Mouse (Mus musculus): ENCODE results near the gene Otulinl. TPM values are rescaled to one million over a fixed set of nuclear protein-coding genes. Genes with fewer than 3 reads are reported as not detected.

The Otulinl gene
- polyA plus RNA-seq, 1 experiment from 2014 or later: 9.1 TPM

DNA sequence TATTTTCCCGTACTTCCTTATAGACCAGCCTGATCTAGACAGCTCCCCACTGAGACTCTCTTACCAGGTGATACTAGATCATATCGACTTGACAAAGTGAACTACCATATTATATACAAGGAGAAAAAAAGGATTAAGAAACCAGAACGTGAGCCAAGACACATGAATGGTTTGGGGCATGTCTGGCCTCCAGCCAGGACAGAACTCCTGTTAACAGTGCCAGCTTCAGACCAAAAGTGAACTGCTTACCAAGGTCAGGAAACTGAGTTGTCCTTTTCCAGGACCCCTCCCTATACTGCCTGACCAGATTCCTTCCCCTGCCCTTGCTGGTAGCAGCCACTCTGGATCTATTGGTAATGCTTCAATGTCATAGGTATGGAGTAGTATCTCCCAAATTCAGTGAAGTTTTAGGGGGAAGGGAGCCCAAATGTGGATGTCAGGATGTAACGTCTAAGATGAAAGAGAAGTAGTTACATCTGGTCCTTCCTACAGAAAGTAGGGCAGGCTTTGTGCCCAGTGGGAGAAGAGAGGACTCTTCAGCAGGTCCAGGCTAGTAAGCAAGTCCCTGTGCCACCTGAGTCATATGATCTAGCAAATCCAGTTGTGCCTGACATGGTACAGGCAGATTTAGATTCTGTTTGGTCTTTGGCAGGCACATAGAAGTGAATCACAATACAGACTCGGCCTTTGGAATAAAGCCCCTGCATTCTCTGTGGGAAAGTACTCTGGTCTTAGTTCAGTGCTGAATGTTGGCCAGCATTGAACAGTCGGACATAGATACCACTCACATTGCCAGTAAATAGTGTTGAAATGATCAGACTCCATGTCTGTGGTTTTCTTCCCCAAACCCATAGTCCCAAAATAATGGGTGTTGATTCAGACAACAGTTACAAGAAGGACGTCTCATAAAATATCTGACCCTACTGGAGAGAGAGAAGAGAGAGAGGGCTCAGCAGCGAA, 47.2 kb downstream of the Otulinl start:
- Histone ChIP-seq H3K36me3 (ENCODE audit: control insufficient read depth, insufficient read depth, low read length) (no peaks in the 10 kb centered on the region), H3K4me1 (ENCODE audit: control insufficient read depth, insufficient read depth, low read length) (peaks cover 6% of the 10 kb centered on the region), H3K27me3 (ENCODE audit: control insufficient read depth, insufficient read depth, low read length) (no peaks in the 10 kb centered on the region), H3K4me3 (ENCODE audit: low read depth, low read length) (no peak overlapping the region), H3K4me2 (ENCODE audit: low read depth, severe bottlenecking) (no peak overlapping the region), H3K27ac (replicated peaks; ENCODE audit: low read depth, low read length) (no peak overlapping the region), H3K9ac (ENCODE audit: low read length) (no peak overlapping the region), H3K9me3 (ENCODE audit: control insufficient read depth, low read length) (no peaks in the 10 kb centered on the region)
- DNase-seq (ENCODE audit: low spot score) (no peak), ATAC-seq (ENCODE audit: insufficient number of reproducible peaks, low FRiP score, low TSS enrichment, low read depth) (no peak)
- 86% methylated on average over 8 of the region's 8 CpGs for WGBS

- Histone ChIP-seq H3K4me1 (ENCODE audit: control insufficient read depth, insufficient read depth, low read length) (peaks cover 6% of the 10 kb centered on the region), H3K9ac (ENCODE audit: low read length) (peak within 1 kb of the TSS; percentile 76), H3K9me3 (ENCODE audit: control insufficient read depth, low read length) (no peaks in the 10 kb centered on the region), H3K4me3 (ENCODE audit: low read depth, low read length) (peak within 1 kb of the TSS; percentile 71), H3K36me3 (ENCODE audit: control insufficient read depth, insufficient read depth, low read length) (no peaks in the 10 kb centered on the region), H3K27me3 (ENCODE audit: control insufficient read depth, insufficient read depth, low read length) (no peaks in the 10 kb centered on the region), H3K27ac (replicated peaks; ENCODE audit: low read depth, low read length) (0 out of 2 replicates have a peak within 1 kb of the TSS, but pooled peaks have one; percentile 62), H3K4me2 (ENCODE audit: low read depth, severe bottlenecking) (peak within 1 kb of the TSS; percentile 81)
- ATAC-seq (ENCODE audit: insufficient number of reproducible peaks, low FRiP score, low TSS enrichment, low read depth) (peak; percentile 96), DNase-seq (ENCODE audit: low spot score) (peak; percentile 99)
- WGBS: 5% methylated on average over 56 of the region's 56 CpGs
Measured at GRCm38 (mm10) chr15:27630601-27631383, 50.6 kb downstream of the Otulinl start, which contains the start of gene Otulin. TSS of gene Otulin (minus strand) at chr15:27630693.

GRCm38 (mm10) chr15:27629800-27630600, 51.4 kb downstream of the Otulinl start:
- WGBS: 3% methylated on average over 50 of the region's 53 CpGs
- H3K9me3 ChIP-seq (ENCODE audit: control insufficient read depth, low read length): no peaks in the 10 kb centered on the region
- H3K4me1 ChIP-seq (ENCODE audit: control insufficient read depth, insufficient read depth, low read length): peaks cover 6% of the 10 kb centered on the region
- H3K27ac ChIP-seq (replicated peaks; ENCODE audit: low read depth, low read length): no peak overlapping the region
- ATAC-seq (ENCODE audit: insufficient number of reproducible peaks, low FRiP score, low TSS enrichment, low read depth): peak; percentile 72
- H3K36me3 ChIP-seq (ENCODE audit: control insufficient read depth, insufficient read depth, low read length): no peaks in the 10 kb centered on the region
- no peaks in the 10 kb centered on the region for H3K27me3 ChIP-seq (ENCODE audit: control insufficient read depth, insufficient read depth, low read length)
- H3K9ac ChIP-seq (ENCODE audit: low read length): peak overlapping the region; percentile 76
- DNase-seq (ENCODE audit: low spot score): peak; percentile 26
- H3K4me2 ChIP-seq (ENCODE audit: low read depth, severe bottlenecking): peak overlapping the region; percentile 81
- peak overlapping the region; percentile 71 for H3K4me3 ChIP-seq (ENCODE audit: low read depth, low read length)

- no peak overlapping the region for H3K9ac ChIP-seq (ENCODE audit: low read length)
- H3K4me1 ChIP-seq (ENCODE audit: control insufficient read depth, insufficient read depth, low read length): peaks cover 6% of the 10 kb centered on the region
- WGBS: 80% methylated on average over 4 of the region's 4 CpGs
- H3K9me3 ChIP-seq (ENCODE audit: control insufficient read depth, low read length): no peaks in the 10 kb centered on the region
- H3K27me3 ChIP-seq (ENCODE audit: control insufficient read depth, insufficient read depth, low read length): no peaks in the 10 kb centered on the region
- no peaks in the 10 kb centered on the region for H3K36me3 ChIP-seq (ENCODE audit: control insufficient read depth, insufficient read depth, low read length)
- H3K4me2 ChIP-seq (ENCODE audit: low read depth, severe bottlenecking): no peak overlapping the region
- H3K4me3 ChIP-seq (ENCODE audit: low read depth, low read length): no peak overlapping the region
- ATAC-seq (ENCODE audit: insufficient number of reproducible peaks, low FRiP score, low TSS enrichment, low read depth): no peak
- no peak overlapping the region for H3K27ac ChIP-seq (replicated peaks; ENCODE audit: low read depth, low read length)
- no peak for DNase-seq (ENCODE audit: low spot score)
Measured at GRCm38 (mm10) chr15:27629046-27629445, 52.3 kb downstream of the Otulinl start.

DNA sequence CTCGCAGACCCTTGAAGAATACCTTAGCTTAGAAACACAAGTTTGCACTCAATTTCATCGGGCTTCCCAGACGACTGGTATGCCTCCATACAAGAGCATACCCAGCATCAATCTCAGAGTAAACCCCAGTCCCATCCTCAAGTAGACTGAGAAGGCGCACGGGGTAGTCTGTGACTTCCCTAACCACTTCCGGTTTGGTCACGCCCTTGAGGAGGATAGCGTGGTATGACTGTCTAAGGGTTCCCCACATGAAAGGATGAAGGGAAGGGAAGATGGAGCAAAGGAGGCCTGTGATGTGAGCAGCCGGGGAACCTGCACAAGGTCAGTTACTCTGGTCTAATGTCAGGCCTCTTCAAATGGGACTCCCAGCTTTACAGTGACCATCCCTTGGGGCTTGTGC, 53.6 kb downstream of the Otulinl start:
- no peaks in the 10 kb centered on the region for H3K9me3 ChIP-seq (ENCODE audit: control insufficient read depth, low read length)
- H3K27me3 ChIP-seq (ENCODE audit: control insufficient read depth, insufficient read depth, low read length): no peaks in the 10 kb centered on the region
- H3K4me3 ChIP-seq (ENCODE audit: low read depth, low read length): no peak overlapping the region
- H3K4me1 ChIP-seq (ENCODE audit: control insufficient read depth, insufficient read depth, low read length): peaks cover 6% of the 10 kb centered on the region
- no peaks in the 10 kb centered on the region for H3K36me3 ChIP-seq (ENCODE audit: control insufficient read depth, insufficient read depth, low read length)
- no peak overlapping the region for H3K27ac ChIP-seq (replicated peaks; ENCODE audit: low read depth, low read length)
- H3K9ac ChIP-seq (ENCODE audit: low read length): no peak overlapping the region
- WGBS: 95% methylated on average over 9 of the region's 9 CpGs
- DNase-seq (ENCODE audit: low spot score) (no peak), ATAC-seq (ENCODE audit: insufficient number of reproducible peaks, low FRiP score, low TSS enrichment, low read depth) (no peak)
- H3K4me2 ChIP-seq (ENCODE audit: low read depth, severe bottlenecking): no peak overlapping the region

- H3K4me2 ChIP-seq (ENCODE audit: low read depth, severe bottlenecking): no peak overlapping the region
Measured at GRCm38 (mm10) chr15:27626314-27626713, 55.1 kb downstream of the Otulinl start.

GRCm38 (mm10) chr15:27625890-27626255, 55.5 kb downstream of the Otulinl start:
- H3K27me3 ChIP-seq (ENCODE audit: control insufficient read depth, insufficient read depth, low read length): no peaks in the 10 kb centered on the region
- no peaks in the 10 kb centered on the region for H3K9me3 ChIP-seq (ENCODE audit: control insufficient read depth, low read length)
- no peak overlapping the region for H3K9ac ChIP-seq (ENCODE audit: low read length)
- DNase-seq (ENCODE audit: low spot score): no peak
- no peaks in the 10 kb centered on the region for H3K36me3 ChIP-seq (ENCODE audit: control insufficient read depth, insufficient read depth, low read length)
- no peak for ATAC-seq (ENCODE audit: insufficient number of reproducible peaks, low FRiP score, low TSS enrichment, low read depth)
- peaks cover 6% of the 10 kb centered on the region for H3K4me1 ChIP-seq (ENCODE audit: control insufficient read depth, insufficient read depth, low read length)
- no peak overlapping the region for H3K27ac ChIP-seq (replicated peaks; ENCODE audit: low read depth, low read length)
- 92% methylated on average over 10 of the region's 10 CpGs for WGBS
- no peak overlapping the region for H3K4me2 ChIP-seq (ENCODE audit: low read depth, severe bottlenecking)
- no peak overlapping the region for H3K4me3 ChIP-seq (ENCODE audit: low read depth, low read length)

More at GRCm38 (mm10) chr15:27626314-27626713, 55.1 kb downstream of the Otulinl start:
- Histone ChIP-seq H3K27me3 (ENCODE audit: control insufficient read depth, insufficient read depth, low read length) (no peaks in the 10 kb centered on the region), H3K9me3 (ENCODE audit: control insufficient read depth, low read length) (no peaks in the 10 kb centered on the region), H3K27ac (replicated peaks; ENCODE audit: low read depth, low read length) (no peak overlapping the region), H3K36me3 (ENCODE audit: control insufficient read depth, insufficient read depth, low read length) (no peaks in the 10 kb centered on the region), H3K9ac (ENCODE audit: low read length) (no peak overlapping the region), H3K4me1 (ENCODE audit: control insufficient read depth, insufficient read depth, low read length) (peaks cover 6% of the 10 kb centered on the region), H3K4me3 (ENCODE audit: low read depth, low read length) (no peak overlapping the region)
- DNase-seq (ENCODE audit: low spot score) (no peak), ATAC-seq (ENCODE audit: insufficient number of reproducible peaks, low FRiP score, low TSS enrichment, low read depth) (no peak)
- 88% methylated on average over 1 of the region's 1 CpGs for WGBS

Measured in limb, embryonic 11.5 days (tissue).